Mouse (Mus musculus) mesoderm, embryonic 11.5 days (tissue): Measurements from ENCODE around the gene Cd300ld2.
"Not testable (repeated sequence)": the region's sequence is repeated elsewhere in the genome, so short reads cannot be mapped to it uniquely, and the experiment has no call there.

Experiments
- DNase-seq: peaks from one replicate; pipeline ENCODE4 v3.0.0-alpha.2; 2012; ENCODE audit warnings: low read depth, low spot score

Cd300ld2 gene

GRCm38 (mm10) chr11:115016093-115016492 lies at the start of gene Cd300ld2:
TSS of gene Cd300ld2 (minus strand) at chr11:115016193.
- not testable (repeated sequence) for DNase-seq

- DNase-seq, result no peak
Observed at GRCm38 (mm10) chr11:115062077-115062476, 46.1 kb upstream of the Cd300ld2 start, which contains the start of gene Cd300e. TSS of gene Cd300e (minus strand) at chr11:115062177.

GRCm38 (mm10) chr11:115059797-115060196 lies 43.8 kb upstream of the Cd300ld2 start:
- DNase-seq, result no peak

- DNase-seq, result no peak
Observed at GRCm38 (mm10) chr11:115058701-115059100, 42.7 kb upstream of the Cd300ld2 start.

- no peak for DNase-seq
Observed at GRCm38 (mm10) chr11:115054537-115054936, 38.5 kb upstream of the Cd300ld2 start.

- no peak for DNase-seq
Observed at GRCm38 (mm10) chr11:115052991-115053390, 37.0 kb upstream of the Cd300ld2 start.

- peak; percentile 82 for DNase-seq
Observed at GRCm38 (mm10) chr11:115052206-115052605, 36.2 kb upstream of the Cd300ld2 start.

GRCm38 (mm10) chr11:115049282-115049895 lies 33.4 kb upstream of the Cd300ld2 start:
- no peak for DNase-seq

GRCm38 (mm10) chr11:115048259-115048658 lies 32.3 kb upstream of the Cd300ld2 start, which contains the start of gene Cd300ld3:
TSS of gene Cd300ld3 (minus strand) at chr11:115048409.
- DNase-seq, result no peak

GRCm38 (mm10) chr11:115037669-115038068 lies 21.7 kb upstream of the Cd300ld2 start, which contains the start of gene Cd300ld5:
TSS of gene Cd300ld5 (minus strand) at chr11:115037769.
- not testable (repeated sequence) for DNase-seq

- DNase-seq, result not testable (repeated sequence)
Observed at GRCm38 (mm10) chr11:115026912-115027311, 10.9 kb upstream of the Cd300ld2 start, which contains the start of gene Cd300ld4. TSS of gene Cd300ld4 (minus strand) at chr11:115027012.

GRCm38 (mm10) chr11:115004070-115004469 lies 11.9 kb downstream of the Cd300ld2 start:
- no peak for DNase-seq

- no peak for DNase-seq
Observed at GRCm38 (mm10) chr11:115001474-115002040, 14.4 kb downstream of the Cd300ld2 start, which contains the start of gene Cd300c2. TSS of gene Cd300c2 (minus strand) at chr11:115001880.

- DNase-seq, result no peak
Observed at GRCm38 (mm10) chr11:114989793-114990192, 26.2 kb downstream of the Cd300ld2 start, which contains the start of gene Cd300ld. TSS of gene Cd300ld (minus strand) at chr11:114989922.

GRCm38 (mm10) chr11:114981866-114982265 lies 34.1 kb downstream of the Cd300ld2 start:
- no peak for DNase-seq

- no peak for DNase-seq
Observed at GRCm38 (mm10) chr11:114972726-114973125, 43.3 kb downstream of the Cd300ld2 start.

- DNase-seq, result no peak
Observed at GRCm38 (mm10) chr11:114968752-114969207, 47.2 kb downstream of the Cd300ld2 start, which contains the start of gene Cd300c. TSS of gene Cd300c (minus strand) at chr11:114969157.

- no peak for DNase-seq
Observed at GRCm38 (mm10) chr11:114965182-114965828, 50.7 kb downstream of the Cd300ld2 start.

GRCm38 (mm10) chr11:114960369-114960768 lies 55.6 kb downstream of the Cd300ld2 start:
- DNase-seq, result no peak
